ENCODE assay signal across 8 mouse cellular contexts in genomic region chr12:76534641-76535283, GRCm38 (mm10). TPM values are rescaled to one million over a fixed set of nuclear protein-coding genes. Genes with fewer than 3 reads are reported as not detected.
DNase-seq lines count a peak whose midpoint lies in the region; ATAC-seq lines count a peak whose summit lies in the region.

No protein-coding gene starts in this region.

- H3K9ac ChIP-seq in embryonic facial prominence, embryonic 13.5 days: peak overlapping the region; percentile 80
- H3K9ac ChIP-seq in intestine, embryonic 15.5 days: peak overlapping the region; percentile 86
- no peak overlapping the region for H3K9ac ChIP-seq in neural tube, embryonic 13.5 days

- H3K27me3 ChIP-seq in megakaryocyte, embryonic 14.5 days (replicated peaks): peaks cover 61% of the 10 kb centered on the region
- peaks cover 60% of the 10 kb centered on the region for H3K27me3 ChIP-seq in embryonic facial prominence, embryonic 13.5 days
- no peaks in the 10 kb centered on the region for H3K27me3 ChIP-seq in intestine, embryonic 15.5 days (replicated peaks)
- H3K27me3 ChIP-seq in neural tube, embryonic 13.5 days: peaks cover 72% of the 10 kb centered on the region

- H3K4me2 ChIP-seq in embryonic facial prominence, embryonic 13.5 days: peak overlapping the region; percentile 98
- peak overlapping the region; percentile 83 for H3K4me2 ChIP-seq in intestine, embryonic 15.5 days (replicated peaks)
- H3K4me2 ChIP-seq in neural tube, embryonic 13.5 days: peak overlapping the region; percentile 97

- no peak for DNase-seq in thymus, adult 18-20 months
- no peak for DNase-seq in spleen, adult 18-20 months
- no peak for DNase-seq in ovary, postnatal 14 days (ENCODE audit: low spot score)

- H3K27ac ChIP-seq in embryonic facial prominence, embryonic 13.5 days: no peak overlapping the region
- H3K27ac ChIP-seq in intestine, embryonic 15.5 days: peak overlapping the region; percentile 94
- H3K27ac ChIP-seq in neural tube, embryonic 13.5 days (replicated peaks): no peak overlapping the region

- no peak for ATAC-seq in megakaryocyte, adult 5-6 weeks (ENCODE audit: poor library complexity, severe bottlenecking)
- no peak for ATAC-seq in embryonic facial prominence, embryonic 13.5 days (ENCODE audit: insufficient number of reproducible peaks, insufficient read depth, low FRiP score, low TSS enrichment, low read depth)
- no peak for ATAC-seq in intestine, embryonic 15.5 days
- ATAC-seq in neural tube, embryonic 13.5 days (ENCODE audit: low read depth): no peak

- peak overlapping the region; percentile 93 for H3K4me3 ChIP-seq in megakaryocyte, embryonic 14.5 days (replicated peaks)
- peak overlapping the region; percentile 67 for H3K4me3 ChIP-seq in embryonic facial prominence, embryonic 13.5 days
- peak overlapping the region; percentile 78 for H3K4me3 ChIP-seq in intestine, embryonic 15.5 days (replicated peaks)
- H3K4me3 ChIP-seq in neural tube, embryonic 13.5 days: peak overlapping the region; percentile 57

- H3K9me3 ChIP-seq in megakaryocyte, embryonic 14.5 days: peaks cover 3% of the 10 kb centered on the region; the same call in 1 of the 2 replicates
- H3K9me3 ChIP-seq in embryonic facial prominence, embryonic 13.5 days: no peaks in the 10 kb centered on the region
- no peaks in the 10 kb centered on the region for H3K9me3 ChIP-seq in intestine, embryonic 15.5 days
- H3K9me3 ChIP-seq in neural tube, embryonic 13.5 days: no peaks in the 10 kb centered on the region

- WGBS in embryonic facial prominence, embryonic 13.5 days: 17% methylated on average over 9 of the region's 9 CpGs
- 9% methylated on average over 9 of the region's 9 CpGs for WGBS in intestine, embryonic 15.5 days
- 24% methylated on average over 9 of the region's 9 CpGs for WGBS in neural tube, embryonic 13.5 days

- H3K4me1 ChIP-seq in megakaryocyte, embryonic 14.5 days: peaks cover 71% of the 10 kb centered on the region
- peaks cover 42% of the 10 kb centered on the region for H3K4me1 ChIP-seq in embryonic facial prominence, embryonic 13.5 days
- H3K4me1 ChIP-seq in intestine, embryonic 15.5 days (replicated peaks): peaks cover 23% of the 10 kb centered on the region
- H3K4me1 ChIP-seq in neural tube, embryonic 13.5 days (replicated peaks): peaks cover 29% of the 10 kb centered on the region

- peaks cover 2% of the 10 kb centered on the region for H3K36me3 ChIP-seq in megakaryocyte, embryonic 14.5 days (replicated peaks; ENCODE audit: low read length)
- no peaks in the 10 kb centered on the region for H3K36me3 ChIP-seq in embryonic facial prominence, embryonic 13.5 days
- H3K36me3 ChIP-seq in intestine, embryonic 15.5 days: no peaks in the 10 kb centered on the region
- H3K36me3 ChIP-seq in neural tube, embryonic 13.5 days: no peaks in the 10 kb centered on the region

RNA-seq across cellular contexts. Expression of gene Plekhg3, which starts 4.1 kb away (rescaled TPM):
- 2.2 and 4.4 TPM in 2 replicates for polyA plus RNA-seq in megakaryocyte, embryonic 14.5 days (2012; ENCODE audit: insufficient read depth, low replicate concordance)
- 40.4 and 44.3 TPM in 2 replicates for total RNA-seq in megakaryocyte, adult 5-6 weeks (2015)
- total RNA-seq in megakaryocyte, adult 5-6 weeks (2017): 46.6 and 50.5 TPM in 2 replicates
- 5.7 and 6.5 TPM in 2 replicates for polyA plus RNA-seq in embryonic facial prominence, embryonic 13.5 days (2015; fragmentation: Nextera tagmentation; extraction: Ambion mirVana)
- polyA plus RNA-seq in intestine, embryonic 15.5 days (2015; fragmentation: Nextera tagmentation; extraction: Ambion mirVana): 9.5 and 11.2 TPM in 2 replicates
- 1.7 and 2.8 TPM in 2 replicates for polyA plus RNA-seq in neural tube, embryonic 13.5 days (2015; fragmentation: Nextera tagmentation; extraction: Ambion mirVana)
